Mouse (Mus musculus): ENCODE measurements around the gene 4931428L18Rik. TPM values are rescaled to one million over a fixed set of nuclear protein-coding genes. Genes with fewer than 3 reads are reported as not detected.
A peak's percentile ranks its signal among the peaks of the same experiment; 100 is the strongest.

The 4931428L18Rik gene
- polyA plus RNA-seq, 1 experiment, result not detected

DNA sequence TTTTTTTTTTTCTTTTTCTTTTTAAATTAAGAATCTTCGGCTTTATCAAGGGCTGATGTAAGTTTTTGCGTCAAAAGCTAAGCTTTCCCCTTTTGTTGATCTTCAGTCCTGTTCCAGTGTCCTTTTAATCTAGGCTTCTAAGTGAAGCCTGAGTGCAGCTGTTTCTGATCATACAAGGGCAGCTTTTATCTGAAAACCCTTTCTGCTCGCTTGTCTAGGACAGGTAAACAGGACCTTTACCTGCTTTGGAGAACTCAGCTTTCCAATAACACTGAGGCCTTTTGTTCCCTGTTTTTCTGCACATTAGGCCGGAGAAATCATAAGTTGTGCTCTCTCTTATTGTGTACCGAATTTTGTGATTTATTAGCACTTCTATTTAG, 272.0 kb downstream of the 4931428L18Rik start:
- H3K4me3 ChIP-seq (ENCODE audit: control insufficient read depth, insufficient read depth, low read length), result no peak overlapping the region
- H3K27me3 ChIP-seq (ENCODE audit: control insufficient read depth, insufficient read depth, low read length), result no peaks in the 10 kb centered on the region
- 29% methylated on average over 5 of the region's 5 CpGs for WGBS
- TF ChIP-seq CTCF (IDR thresholded peaks at IDR 0.05; ENCODE audit: borderline replicate concordance, control insufficient read depth, extremely low read depth, insufficient read depth, low read length, poor library complexity) (no peak), POLR2A (IDR thresholded peaks at IDR 0.05; ENCODE audit: control insufficient read depth, extremely low read depth, insufficient read depth, low read length, poor library complexity) (no peak)
- no peaks in the 10 kb centered on the region for H3K4me1 ChIP-seq (replicated peaks; ENCODE audit: control insufficient read depth, insufficient read depth, low read length)
- DNase-seq, result no peak
- no peaks in the 10 kb centered on the region for H3K36me3 ChIP-seq (ENCODE audit: control insufficient read depth, insufficient read depth, low read length)
- no peak overlapping the region for H3K27ac ChIP-seq (ENCODE audit: control insufficient read depth, insufficient read depth, low read length)

- no peaks in the 10 kb centered on the region for H3K27me3 ChIP-seq (ENCODE audit: control insufficient read depth, insufficient read depth, low read length)
- DNase-seq, result peak; percentile 94
- H3K4me3 ChIP-seq (ENCODE audit: control insufficient read depth, insufficient read depth, low read length), result peak overlapping the region; percentile 52
- peaks cover under 1% of the 10 kb centered on the region; the same call in 1 of the 2 replicates for H3K36me3 ChIP-seq (ENCODE audit: control insufficient read depth, insufficient read depth, low read length)
- H3K27ac ChIP-seq (ENCODE audit: control insufficient read depth, insufficient read depth, low read length), result peak overlapping the region; percentile 38
- WGBS, result under 1% methylated on average over 64 of the region's 66 CpGs
- peak; percentile 33; the same call in 1 of the 2 replicates for TF ChIP-seq CTCF (IDR thresholded peaks at IDR 0.05; ENCODE audit: borderline replicate concordance, control insufficient read depth, extremely low read depth, insufficient read depth, low read length, poor library complexity)
- TF ChIP-seq POLR2A (IDR thresholded peaks at IDR 0.05; ENCODE audit: control insufficient read depth, extremely low read depth, insufficient read depth, low read length, poor library complexity), result peak; percentile 54; the same call in 1 of the 2 replicates
- no peaks in the 10 kb centered on the region for H3K4me1 ChIP-seq (replicated peaks; ENCODE audit: control insufficient read depth, insufficient read depth, low read length)
These were observed 272.6 kb downstream of the 4931428L18Rik start for GRCm38 (mm10) chr1:30949710-30950455.

GRCm38 (mm10) chr1:30948950-30949639, 273.4 kb downstream of the 4931428L18Rik start:
- under 1% methylated on average over 78 of the region's 85 CpGs for WGBS
- peak; percentile 53 for DNase-seq
- Histone ChIP-seq H3K36me3 (ENCODE audit: control insufficient read depth, insufficient read depth, low read length) (peaks cover 9% of the 10 kb centered on the region), H3K4me3 (ENCODE audit: control insufficient read depth, insufficient read depth, low read length) (peak overlapping the region; percentile 94), H3K27me3 (ENCODE audit: control insufficient read depth, insufficient read depth, low read length) (no peaks in the 10 kb centered on the region), H3K27ac (ENCODE audit: control insufficient read depth, insufficient read depth, low read length) (peak overlapping the region; percentile 13; the same call in 1 of the 2 replicates), H3K4me1 (replicated peaks; ENCODE audit: control insufficient read depth, insufficient read depth, low read length) (no peaks in the 10 kb centered on the region)
- 0 out of 2 replicates have a peak, but pooled peaks have one; percentile 25 for TF ChIP-seq CTCF (IDR thresholded peaks at IDR 0.05; ENCODE audit: borderline replicate concordance, control insufficient read depth, extremely low read depth, insufficient read depth, low read length, poor library complexity)
- no peak for TF ChIP-seq POLR2A (IDR thresholded peaks at IDR 0.05; ENCODE audit: control insufficient read depth, extremely low read depth, insufficient read depth, low read length, poor library complexity)

- WGBS, result 1% methylated on average over 16 of the region's 16 CpGs
- TF ChIP-seq POLR2A (IDR thresholded peaks at IDR 0.05; ENCODE audit: control insufficient read depth, extremely low read depth, insufficient read depth, low read length, poor library complexity), result no peak
- TF ChIP-seq CTCF (IDR thresholded peaks at IDR 0.05; ENCODE audit: borderline replicate concordance, control insufficient read depth, extremely low read depth, insufficient read depth, low read length, poor library complexity), result no peak
- peak; percentile 15 for DNase-seq
- H3K4me3 ChIP-seq (ENCODE audit: control insufficient read depth, insufficient read depth, low read length), result peak overlapping the region; percentile 94
- peaks cover 15% of the 10 kb centered on the region for H3K36me3 ChIP-seq (ENCODE audit: control insufficient read depth, insufficient read depth, low read length)
- peak overlapping the region; percentile 13; the same call in 1 of the 2 replicates for H3K27ac ChIP-seq (ENCODE audit: control insufficient read depth, insufficient read depth, low read length)
- no peaks in the 10 kb centered on the region for H3K4me1 ChIP-seq (replicated peaks; ENCODE audit: control insufficient read depth, insufficient read depth, low read length)
- H3K27me3 ChIP-seq (ENCODE audit: control insufficient read depth, insufficient read depth, low read length), result no peaks in the 10 kb centered on the region
These were observed 274.0 kb downstream of the 4931428L18Rik start for GRCm38 (mm10) chr1:30948361-30948949.

Other genes with a start within 250 kb of the 4931428L18Rik start
- gene AC153137.1, start 244.7 kb downstream of the 4931428L18Rik start, polyA plus RNA-seq (2012; rRNA removed), result not detected in 2 replicates
- gene Lgsn, start 46.3 kb downstream of the 4931428L18Rik start, polyA plus RNA-seq (2012; rRNA removed), result not detected in 2 replicates
- gene Pih1d3, start 154 bp upstream of the 4931428L18Rik start, polyA plus RNA-seq (2012; rRNA removed), result not detected in 2 replicates

Data from thymus, adult 2 months (tissue).